Mouse (Mus musculus) ES-E14 (cell line): ENCODE measurements around the gene Map2k3. TPM values are rescaled to one million over a fixed set of nuclear protein-coding genes. Genes with fewer than 3 reads are reported as not detected.

Experiments
- DNase-seq: peaks from one replicate; pipeline ENCODE4 v3.0.0-alpha.2; 2013; ENCODE audit warnings: low read depth, low spot score
- H3K27ac ChIP-seq: 2 replicates; pipeline ENCODE4 v1.5.1; 2012; ENCODE audit warnings: low read depth, mild to moderate bottlenecking, low read length, moderate library complexity, mixed read lengths; ENCODE audit not compliant: poor library complexity, insufficient read depth, severe bottlenecking
- H3K36me3 ChIP-seq: 2 replicates; pipeline ENCODE4 v1.6.1; 2012; ENCODE audit warnings: mild to moderate bottlenecking, low read length, moderate library complexity, mixed read lengths; ENCODE audit not compliant: control insufficient read depth, poor library complexity, insufficient read depth, severe bottlenecking
- H3K4me1 ChIP-seq, 2 experiments: fragments of 150-350 bp in 1 of 2; sonication (generic) in 1 of 2; 2 replicates each; pipeline ENCODE4 v1.6.1; 2012; ENCODE audit warnings: low read length in 2 of 2, mild to moderate bottlenecking in 1 of 2, mixed read lengths in 1 of 2; ENCODE audit not compliant: control insufficient read depth in 2 of 2, insufficient read depth in 2 of 2, poor library complexity in 1 of 2
- H3K4me3 ChIP-seq, 2 experiments: fragments of 150-350 bp in 1 of 2; sonication (generic) in 1 of 2; 2 replicates each; pipeline ENCODE4 v1.5.1; 2012; ENCODE audit warnings: low read length in 2 of 2, low read depth in 1 of 2, mild to moderate bottlenecking in 1 of 2, mixed read lengths in 1 of 2; ENCODE audit not compliant: insufficient read depth in 1 of 2, poor library complexity in 1 of 2, severe bottlenecking in 1 of 2
- H3K9ac ChIP-seq: 2 replicates; pipeline ENCODE4 v1.6.1; 2012; ENCODE audit warnings: low read depth, mild to moderate bottlenecking, low read length, mixed read lengths; ENCODE audit not compliant: poor library complexity, insufficient read depth, severe bottlenecking
- H3K9me3 ChIP-seq: fragments of 150-350 bp; sonication (generic); 2 replicates; pipeline ENCODE4 v1.6.1; 2012; ENCODE audit warnings: low read depth, mild to moderate bottlenecking, low read length; ENCODE audit not compliant: control insufficient read depth, insufficient read depth
- CHD2 ChIP-seq: IDR thresholded peaks from 2 replicates; pipeline ENCODE4 v1.6.1; 2014; ENCODE audit warnings: mild to moderate bottlenecking, low read depth, low read length, inconsistent platforms
- HCFC1 ChIP-seq: IDR thresholded peaks from 2 replicates; pipeline ENCODE4 v1.6.1; 2012; ENCODE audit warnings: low read length, inconsistent platforms, borderline replicate concordance; ENCODE audit not compliant: insufficient read depth
- MAFK ChIP-seq: IDR thresholded peaks from 2 replicates; pipeline ENCODE4 v1.6.1; 2014; ENCODE audit warnings: mild to moderate bottlenecking, low read depth, low read length, inconsistent platforms; ENCODE audit not compliant: insufficient read depth
- ZC3H11A ChIP-seq: IDR thresholded peaks from 2 replicates; pipeline ENCODE4 v1.6.1; 2012; ENCODE audit warnings: low read depth, mild to moderate bottlenecking, inconsistent platforms, low read length, borderline replicate concordance
- ZNF384 ChIP-seq: IDR thresholded peaks from 2 replicates; pipeline ENCODE4 v1.6.1; 2012; ENCODE audit warnings: low read depth, low read length, inconsistent platforms
- in situ Hi-C, 2 experiments: fragments of 600-800 bp; cut with MboI; formaldehyde crosslinking; loops; one replicate each; pipeline ENCODE4 v1.15.1; 2025; ENCODE audit warnings: low sequenced_read_pairs in 2 of 2, inconsistent platforms in 1 of 2; ENCODE audit not compliant: unreplicated experiment in 2 of 2
- total RNA-seq: library from RNA; depleted of rRNA; stranded (reverse); fragments of 300-350 nt; gene quantifications from 2 replicates; pipeline ENCODE4 v1.2.3, GENCODE M21; 2012; rRNA removed

Gene Map2k3
- total RNA-seq, 1 experiment: 30.3 TPM

DNA sequence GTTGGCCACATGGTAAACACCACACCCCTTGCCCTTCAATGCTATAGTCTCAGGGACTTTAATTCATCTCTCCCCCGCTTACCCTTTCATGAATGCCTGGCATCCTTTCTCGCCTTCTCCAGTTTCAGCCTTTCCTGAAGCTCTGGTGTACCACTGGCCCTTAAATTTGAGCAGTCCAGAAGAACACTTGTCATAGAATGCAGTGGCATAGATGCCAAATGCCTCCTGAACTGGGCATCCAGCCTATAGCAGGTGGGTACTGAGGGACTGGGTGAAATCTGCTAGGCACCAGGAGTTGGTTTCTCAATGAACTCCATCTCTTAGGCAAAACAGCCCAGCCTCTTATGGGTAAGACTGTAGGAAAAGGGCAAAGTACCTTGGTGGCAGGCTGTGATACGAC is 58.6 kb downstream of the Map2k3 start:
- in situ Hi-C loops: no loop called here
- Histone ChIP-seq H3K36me3 (no peaks in the 10 kb centered on the region), H3K4me3 (no peak overlapping the region), H3K4me1 (no peaks in the 10 kb centered on the region), H3K9ac (no peak overlapping the region), H3K9me3 (no peaks in the 10 kb centered on the region), H3K27ac (no peak overlapping the region)
- DNase-seq: no peak
- TF ChIP-seq ZNF384 (no peak), ZC3H11A (no peak), HCFC1 (no peak), MAFK (no peak), CHD2 (no peak)

Other genes starting within 250 kb of the Map2k3 start
- gene Llgl1, start 232.3 kb upstream of the Map2k3 start, total RNA-seq: 25.5 and 33.0 TPM in 2 replicates
- 53.3 and 55.3 TPM in 2 replicates for gene Flii, start 204.8 kb upstream of the Map2k3 start, total RNA-seq
- 24.8 and 39.2 TPM in 2 replicates for gene Mief2, start 203.6 kb upstream of the Map2k3 start, total RNA-seq
- gene Top3a, start 154.7 kb upstream of the Map2k3 start, total RNA-seq: 19.7 and 20.0 TPM in 2 replicates
- 23.1 and 27.4 TPM in 2 replicates for gene Smcr8, start 154.5 kb upstream of the Map2k3 start, total RNA-seq
- gene Shmt1, start 120.3 kb upstream of the Map2k3 start, total RNA-seq: 103 and 115 TPM in 2 replicates
- gene Dhrs7b, start 101.4 kb upstream of the Map2k3 start, total RNA-seq: 102 and 142 TPM in 2 replicates
- 42.6 and 50.0 TPM in 2 replicates for gene Tmem11, start 52.8 kb upstream of the Map2k3 start, total RNA-seq
- 11.0 and 14.6 TPM in 2 replicates for gene Natd1, start 17.3 kb upstream of the Map2k3 start, total RNA-seq
- 4.0 and 5.9 TPM in 2 replicates for gene Kcnj12, start 90.5 kb downstream of the Map2k3 start, total RNA-seq
- gene Tnfrsf13b, start 194.7 kb downstream of the Map2k3 start, total RNA-seq: 0.53 and 2.3 TPM in 2 replicates
- gene Usp22, start 243.0 kb downstream of the Map2k3 start, total RNA-seq: 111 and 120 TPM in 2 replicates